Comparison of ENCODE assay signal across 4 mouse cellular contexts in the genomic region with DNA sequence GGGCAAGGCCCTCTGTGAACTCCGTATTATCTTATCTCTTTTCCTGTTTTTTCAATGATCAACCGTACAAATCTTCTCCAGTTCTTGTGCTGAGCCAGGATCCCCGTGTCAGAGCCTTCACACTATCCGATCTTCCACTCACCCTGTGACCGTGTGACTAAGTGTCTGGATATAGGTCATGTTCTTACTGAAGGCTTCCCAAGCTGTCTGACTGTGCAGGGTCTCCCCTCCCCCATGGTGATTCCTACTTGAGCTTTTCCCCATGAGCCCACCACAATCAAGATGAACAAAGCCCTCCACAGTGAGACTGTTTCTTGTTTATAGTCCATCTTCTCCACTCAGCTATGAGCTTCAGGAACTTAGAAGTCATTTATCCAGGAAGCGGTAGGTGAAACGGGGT.
"Had no signal": no experiment of that assay in that cellular context is flagged by ENCODE, and none has a peak within 500 bp of the region (broad histone marks: within the 10 kb centered on the region; RNA-seq: fewer than 3 reads in every experiment).

No protein-coding gene starts in this region.

- DNase-seq: spleen, adult 18-20 months; thymus, adult 18-20 months; thymus, postnatal 14 days; thymus, postnatal 36 days had no signal
